Mouse (Mus musculus) layer of hippocampus, postnatal 14 days (tissue): ENCODE data around the gene Kdm8. TPM values are rescaled to one million over a fixed set of nuclear protein-coding genes. Genes with fewer than 3 reads are reported as not detected.

ENCODE experiments used
- DNase-seq, 2 experiments: peaks; one replicate each; pipeline ENCODE4 v3.0.0; 2021 to 2022; ENCODE audit warnings: low spot score in 2 of 2, mixed read lengths in 1 of 2
- total RNA-seq, 2 experiments: library from RNA; stranded (reverse); gene quantifications; 2 replicates each; pipeline ENCODE4 v1.2.3; 2021

The Kdm8 gene
- total RNA-seq, 2 experiments from 2014 or later = 3.4 to 4.7 TPM

DNA sequence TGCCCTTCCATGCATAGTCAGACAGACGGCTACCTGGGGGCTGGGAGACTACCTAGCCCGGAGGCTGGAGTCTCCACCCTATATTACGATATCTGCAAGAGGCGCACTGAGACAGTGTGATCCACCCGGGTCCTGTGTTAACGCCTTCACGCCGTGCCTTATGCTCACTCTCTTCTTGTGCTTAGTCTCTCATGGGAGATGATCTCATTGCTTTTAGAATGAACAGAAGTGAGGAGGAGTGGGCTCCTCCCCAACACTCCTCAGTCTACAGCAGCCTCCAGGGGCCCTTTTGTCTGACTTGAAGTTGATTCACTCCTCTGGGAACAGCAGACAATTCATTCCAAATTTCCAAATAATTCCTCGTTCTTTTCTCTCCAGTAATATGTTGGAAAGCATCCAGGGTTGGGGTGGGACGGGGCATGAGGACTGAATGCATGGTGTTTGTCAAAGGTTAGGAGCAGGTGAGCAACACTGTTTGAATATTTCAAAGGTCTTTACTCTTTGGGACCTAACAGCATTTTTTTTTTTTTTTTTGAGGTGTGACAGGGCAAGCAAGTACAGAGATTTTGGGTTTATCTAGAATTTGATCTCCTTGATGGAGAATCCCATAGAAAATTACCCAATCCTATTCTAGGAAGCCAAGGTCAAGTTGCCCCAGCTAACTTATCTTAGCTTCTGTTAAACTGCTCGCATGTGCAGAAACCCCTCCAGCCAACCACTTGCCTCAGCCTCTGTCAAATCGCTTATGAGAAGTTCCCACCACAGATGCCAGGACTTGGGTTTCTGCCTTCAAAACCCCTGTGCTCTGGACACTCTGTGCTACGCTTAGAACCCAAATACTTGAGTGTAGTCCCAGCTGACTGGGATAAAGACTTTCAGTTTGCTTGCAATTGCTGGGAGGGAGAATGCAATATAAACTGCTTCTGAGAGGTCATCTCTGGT is 55.7 kb downstream of the Kdm8 start:
- DNase-seq = peak in 1 of 2 experiments; percentile 40

DNA sequence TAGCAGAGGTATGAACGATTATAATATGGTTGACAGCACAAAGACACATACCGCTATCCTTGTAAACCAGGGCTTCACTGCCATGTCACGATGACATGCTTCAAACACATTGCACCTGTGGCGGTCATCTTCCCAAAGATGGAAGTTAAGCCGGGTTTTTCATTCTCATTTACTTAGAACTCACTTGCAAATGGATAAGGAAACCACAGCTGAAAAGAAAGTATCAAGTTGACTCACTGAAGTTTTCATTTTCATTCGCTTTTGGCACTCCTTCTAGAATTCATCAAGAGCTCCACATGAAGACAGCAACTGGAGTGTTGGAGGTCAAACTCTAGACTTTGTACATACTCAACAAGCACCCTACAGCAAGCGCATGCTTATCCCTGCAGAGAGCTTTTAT is 56.4 kb downstream of the Kdm8 start:
- DNase-seq = no peak

DNA sequence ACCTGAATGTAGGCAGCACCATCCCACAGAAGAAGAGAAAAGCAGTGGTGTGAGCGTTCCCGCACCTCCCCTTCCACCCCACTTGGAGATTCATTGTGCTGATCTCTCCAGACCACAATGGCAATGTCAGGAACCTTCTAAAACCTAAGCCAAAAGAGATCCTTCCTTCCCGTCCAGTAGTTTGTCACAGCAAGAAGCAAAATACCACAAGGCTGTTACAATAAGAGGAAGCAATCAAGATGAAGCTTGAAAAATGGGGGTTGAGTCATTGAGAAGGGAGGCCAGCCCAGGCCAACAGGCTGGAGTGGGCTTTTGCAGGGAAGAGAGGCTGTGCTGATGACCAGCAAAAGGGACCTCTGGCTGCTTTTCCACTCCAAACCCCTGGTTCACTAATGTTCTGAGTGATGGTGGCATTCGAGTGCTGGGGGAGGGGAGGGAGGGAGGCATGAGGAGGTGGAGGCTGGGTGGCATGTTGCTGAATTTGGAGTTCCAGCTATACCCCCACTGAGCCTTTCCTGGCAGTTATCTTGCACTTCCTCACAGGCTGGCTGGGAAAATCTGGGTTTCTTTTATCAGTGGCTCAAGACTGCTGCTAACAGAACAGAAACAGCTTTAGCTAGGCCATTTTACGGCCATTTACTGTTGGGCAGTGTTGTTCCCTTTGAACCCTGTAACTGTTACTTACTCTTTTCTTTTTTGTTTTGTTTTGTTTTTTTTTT is 59.1 kb downstream of the Kdm8 start:
- no peak for DNase-seq

DNA sequence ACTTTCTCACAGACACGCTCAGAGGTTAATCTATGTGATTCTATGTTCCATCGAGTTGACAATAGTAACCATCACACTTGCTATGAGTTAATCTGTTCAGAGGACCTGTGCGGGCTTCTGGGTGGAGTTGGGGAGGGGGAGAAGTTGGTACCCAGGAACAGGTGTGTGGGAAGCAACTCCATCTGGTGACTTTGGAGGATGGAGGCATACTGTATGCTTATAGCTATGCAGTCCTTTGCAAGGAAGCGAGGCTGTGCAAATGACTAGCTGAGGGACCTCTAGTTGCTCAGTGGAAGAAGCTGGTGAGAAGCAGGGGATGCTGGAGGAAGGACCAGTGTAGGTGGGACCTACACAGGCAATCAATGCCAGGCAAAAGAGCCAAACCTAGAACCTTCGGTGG is 60.1 kb downstream of the Kdm8 start:
- DNase-seq = no peak

DNA sequence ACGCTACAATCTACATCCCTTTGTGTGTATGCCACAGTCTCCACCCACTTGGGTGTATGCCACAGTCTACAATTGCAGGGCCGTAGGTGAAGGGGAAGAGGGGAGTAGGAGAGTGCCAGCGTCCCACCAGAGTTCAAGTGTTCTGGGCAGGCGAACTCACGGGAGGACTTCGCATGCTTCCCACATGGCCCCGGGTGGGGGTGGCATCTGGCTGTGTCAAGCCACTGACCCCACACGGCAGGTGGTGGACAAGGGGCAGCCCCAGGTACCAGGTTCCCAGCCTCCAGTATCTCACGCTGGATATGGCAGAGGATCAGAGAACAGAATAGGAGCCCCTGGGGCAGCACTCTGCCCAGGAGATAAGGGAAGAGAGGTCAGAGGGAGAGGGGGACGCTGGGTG is 61.1 kb downstream of the Kdm8 start:
- no peak for DNase-seq

DNA sequence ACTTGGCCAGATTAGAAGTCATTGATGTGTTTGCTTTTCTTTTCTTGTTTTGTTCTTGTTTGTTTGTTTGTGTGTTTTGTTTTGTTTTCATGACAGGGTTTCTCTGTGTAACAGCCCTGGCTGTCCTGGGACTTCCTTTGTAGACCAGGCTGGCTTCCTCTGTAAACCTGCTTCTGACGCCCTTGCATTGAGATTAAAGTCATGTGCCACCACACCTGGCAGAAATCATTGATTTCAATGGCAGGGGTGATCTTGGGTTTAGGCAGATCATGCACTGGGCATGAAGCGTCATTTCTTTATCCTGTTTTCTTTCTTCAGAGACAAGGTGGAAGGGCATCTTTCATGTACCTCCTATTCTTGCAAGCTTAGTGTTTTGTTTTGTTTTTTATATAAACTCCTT is 62.8 kb downstream of the Kdm8 start:
- DNase-seq = no peak

DNA sequence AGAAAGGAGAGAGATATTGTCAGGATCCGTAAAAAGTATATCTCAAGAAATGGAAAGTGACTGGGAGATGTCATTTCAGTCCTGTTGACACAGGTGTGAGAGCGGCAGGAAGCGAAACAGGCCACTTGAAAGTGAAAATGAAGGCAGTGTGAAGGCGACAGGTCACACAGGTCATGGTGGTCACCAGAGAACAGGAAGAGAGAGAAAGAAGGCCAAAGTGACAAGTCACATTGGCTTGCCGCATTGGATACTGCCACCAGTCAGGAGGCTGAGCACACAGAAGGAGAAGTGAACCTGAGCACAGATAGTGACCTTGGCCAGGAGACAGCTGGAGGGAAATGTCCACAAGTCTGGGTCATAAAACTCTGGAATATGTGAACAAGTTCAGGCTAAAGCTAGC is 67.0 kb downstream of the Kdm8 start:
- no peak for DNase-seq

DNA sequence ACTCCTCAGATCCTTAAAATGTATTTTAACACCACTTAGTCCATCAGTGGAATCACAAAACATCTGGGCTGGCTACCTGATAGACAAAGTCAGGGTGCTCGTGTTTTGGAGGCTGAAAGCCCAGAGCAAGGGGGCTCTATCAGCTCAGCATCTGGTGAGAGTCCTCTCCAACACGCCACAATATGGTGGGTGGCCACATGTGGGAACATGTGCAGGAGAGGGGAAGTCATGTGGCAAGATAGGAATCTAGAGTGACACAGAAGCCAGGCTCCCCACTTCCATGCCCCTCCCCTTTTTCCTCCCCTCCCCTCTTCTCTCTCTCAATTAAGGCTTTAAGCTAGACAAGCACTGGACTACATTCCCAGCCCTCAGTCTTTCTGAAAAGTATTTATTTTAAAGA is 67.4 kb downstream of the Kdm8 start:
- no peak for DNase-seq

Other genes with a start within 250 kb of the Kdm8 start
- gene Nsmce1, start 46.9 kb downstream of the Kdm8 start, total RNA-seq = 10 to 100 TPM; 16.7 to 17.8 TPM
- 1 to 10 TPM; 4.6 to 5.1 TPM for gene Il4ra, start 107.4 kb downstream of the Kdm8 start, total RNA-seq
- gene Il21r, start 158.8 kb downstream of the Kdm8 start, total RNA-seq = 1 to 10 TPM in 1 of 2 experiments, under 1 TPM in 1; 0.93 to 1.1 TPM